Mouse (Mus musculus) kidney, embryonic 15.5 days (tissue): ENCODE measurements around the gene Pkn1. TPM values are rescaled to one million over a fixed set of nuclear protein-coding genes. Genes with fewer than 3 reads are reported as not detected.

Experiments
- ATAC-seq: fragments of 200-750 bp; cut with Nextera tagmentation; replicated peaks from 2 replicates; pipeline ENCODE4 v1.8.0; 2017; ENCODE audit warnings: moderate TSS enrichment; ENCODE audit not compliant: low FRiP score
- H3K27ac ChIP-seq: fragments of 300-500 bp; sonication (generic); 2 replicates; pipeline ENCODE4 v1.5.1; 2015; ENCODE audit warnings: mild to moderate bottlenecking, inconsistent platforms
- H3K27me3 ChIP-seq: fragments of 300-500 bp; sonication (generic); 2 replicates; pipeline ENCODE4 v1.6.1; 2015; ENCODE audit warnings: inconsistent platforms
- H3K36me3 ChIP-seq: fragments of 300-500 bp; sonication (generic); 2 replicates; pipeline ENCODE4 v1.6.1; 2015; ENCODE audit warnings: inconsistent platforms
- H3K4me1 ChIP-seq: fragments of 300-500 bp; sonication (generic); 2 replicates; pipeline ENCODE4 v1.6.1; 2015; ENCODE audit warnings: inconsistent platforms
- H3K4me2 ChIP-seq: fragments of 300-500 bp; sonication (generic); 2 replicates; pipeline ENCODE4 v1.6.1; 2015; ENCODE audit warnings: moderate library complexity, mild to moderate bottlenecking, inconsistent platforms
- H3K4me3 ChIP-seq: fragments of 300-500 bp; sonication (generic); replicated peaks from 2 replicates; pipeline ENCODE4 v1.5.1; 2015; ENCODE audit warnings: mild to moderate bottlenecking, inconsistent platforms
- H3K9ac ChIP-seq: fragments of 300-500 bp; sonication (generic); 2 replicates; pipeline ENCODE4 v1.6.1; 2015; ENCODE audit warnings: mild to moderate bottlenecking, inconsistent platforms
- H3K9me3 ChIP-seq: fragments of 300-500 bp; sonication (generic); replicated peaks from 2 replicates; pipeline ENCODE4 v1.6.1; 2016; ENCODE audit warnings: inconsistent platforms
- WGBS: fragments of 180-500 bp; shearing (Covaris S2); methylation state at CpG from one replicate; pipeline ENCODE4 v1.1.7; 2015; ENCODE audit warnings: mixed read lengths; 5-methylcytosine and 5-hydroxymethylcytosine counted together
- polyA plus RNA-seq: library from polyadenylated mRNA; unstranded; fragments of >200 nt; fragmentation: Nextera tagmentation; extraction: Ambion mirVana; gene quantifications from 2 replicates; pipeline ENCODE4 v1.2.1, GENCODE M21; 2015

Pkn1 gene
- polyA plus RNA-seq, 1 experiment from 2014 or later = 34.6 TPM

- 0 out of 2 replicates have a peak overlapping the region, but pooled peaks have one; percentile 60 for H3K4me3 ChIP-seq
- ATAC-seq = peak; percentile 59; the same call in 1 of the 2 replicates
Measured at GRCm38 (mm10) chr8:83737852-83738562, 39.0 kb upstream of the Pkn1 start.

GRCm38 (mm10) chr8:83737346-83737745, 38.4 kb upstream of the Pkn1 start:
- no peaks in the 10 kb centered on the region for H3K36me3 ChIP-seq
- WGBS = 86% methylated on average over 4 of the region's 4 CpGs
- H3K9ac ChIP-seq = no peak overlapping the region
- H3K4me3 ChIP-seq = no peak overlapping the region
- H3K4me2 ChIP-seq = peak overlapping the region; percentile 89
- H3K27ac ChIP-seq = peak overlapping the region; percentile 76
- peaks cover 53% of the 10 kb centered on the region for H3K4me1 ChIP-seq
- peaks cover 10% of the 10 kb centered on the region; the same call in 1 of the 2 replicates for H3K27me3 ChIP-seq
- no peak for ATAC-seq
- H3K9me3 ChIP-seq = no peaks in the 10 kb centered on the region

More at GRCm38 (mm10) chr8:83737852-83738562, 39.0 kb upstream of the Pkn1 start:
- H3K4me1 ChIP-seq = peaks cover 53% of the 10 kb centered on the region
- peaks cover 10% of the 10 kb centered on the region; the same call in 1 of the 2 replicates for H3K27me3 ChIP-seq
- H3K27ac ChIP-seq = peak overlapping the region; percentile 76
- no peak overlapping the region for H3K9ac ChIP-seq
- peak overlapping the region; percentile 89 for H3K4me2 ChIP-seq
- 40% methylated on average over 4 of the region's 4 CpGs for WGBS
- H3K9me3 ChIP-seq = no peaks in the 10 kb centered on the region
- no peaks in the 10 kb centered on the region for H3K36me3 ChIP-seq

- no peaks in the 10 kb centered on the region for H3K9me3 ChIP-seq
- no peak overlapping the region for H3K9ac ChIP-seq
- peaks cover 49% of the 10 kb centered on the region for H3K4me1 ChIP-seq
- no peak for ATAC-seq
- 0 out of 2 replicates have a peak, but pooled peaks cover 4% of the 10 kb centered on the region for H3K27me3 ChIP-seq
- H3K4me3 ChIP-seq = no peak overlapping the region
- WGBS = 88% methylated on average over 4 of the region's 4 CpGs
- H3K36me3 ChIP-seq = no peaks in the 10 kb centered on the region
- no peak overlapping the region for H3K27ac ChIP-seq
- H3K4me2 ChIP-seq = no peak overlapping the region
Measured at GRCm38 (mm10) chr8:83736681-83737080, 37.7 kb upstream of the Pkn1 start.

- WGBS = 71% methylated on average over 6 of the region's 6 CpGs
- ATAC-seq = no peak
- H3K9ac ChIP-seq = no peak overlapping the region
- peaks cover 26% of the 10 kb centered on the region for H3K36me3 ChIP-seq
- H3K4me2 ChIP-seq = no peak overlapping the region
- H3K9me3 ChIP-seq = no peaks in the 10 kb centered on the region
- peaks cover 14% of the 10 kb centered on the region for H3K4me1 ChIP-seq
- H3K4me3 ChIP-seq = no peak overlapping the region
- H3K27ac ChIP-seq = no peak overlapping the region
- no peaks in the 10 kb centered on the region for H3K27me3 ChIP-seq
Measured at GRCm38 (mm10) chr8:83732919-83733318, 33.9 kb upstream of the Pkn1 start.

GRCm38 (mm10) chr8:83731906-83732305, 32.9 kb upstream of the Pkn1 start:
- Histone ChIP-seq H3K27me3 (no peaks in the 10 kb centered on the region), H3K27ac (no peak overlapping the region), H3K9ac (no peak overlapping the region), H3K4me2 (no peak overlapping the region), H3K4me3 (no peak overlapping the region), H3K9me3 (no peaks in the 10 kb centered on the region), H3K4me1 (peaks cover 4% of the 10 kb centered on the region; the same call in 1 of the 2 replicates), H3K36me3 (peaks cover 31% of the 10 kb centered on the region)
- ATAC-seq = no peak
- WGBS = 78% methylated on average over 5 of the region's 5 CpGs

- no peak for ATAC-seq
- WGBS = 75% methylated on average over 11 of the region's 11 CpGs
Measured at GRCm38 (mm10) chr8:83729009-83729807, 30.2 kb upstream of the Pkn1 start.

GRCm38 (mm10) chr8:83725521-83726102, 26.6 kb upstream of the Pkn1 start:
- no peaks in the 10 kb centered on the region for H3K9me3 ChIP-seq
- no peak overlapping the region for H3K4me2 ChIP-seq
- no peak overlapping the region for H3K9ac ChIP-seq
- 94% methylated on average over 8 of the region's 8 CpGs for WGBS
- H3K27ac ChIP-seq = no peak overlapping the region
- H3K36me3 ChIP-seq = peaks cover 85% of the 10 kb centered on the region
- no peaks in the 10 kb centered on the region for H3K4me1 ChIP-seq
- no peaks in the 10 kb centered on the region for H3K27me3 ChIP-seq
- no peak for ATAC-seq
- H3K4me3 ChIP-seq = no peak overlapping the region

More at GRCm38 (mm10) chr8:83729009-83729807, 30.2 kb upstream of the Pkn1 start:
- Histone ChIP-seq H3K4me1 (no peaks in the 10 kb centered on the region), H3K9me3 (no peaks in the 10 kb centered on the region), H3K4me2 (no peak overlapping the region), H3K4me3 (no peak overlapping the region), H3K36me3 (peaks cover 54% of the 10 kb centered on the region), H3K27me3 (no peaks in the 10 kb centered on the region), H3K27ac (no peak overlapping the region), H3K9ac (no peak overlapping the region)

- H3K27me3 ChIP-seq = no peaks in the 10 kb centered on the region
- H3K36me3 ChIP-seq = peaks cover 87% of the 10 kb centered on the region
- H3K4me3 ChIP-seq = no peak overlapping the region
- 44% methylated on average over 15 of the region's 15 CpGs for WGBS
- H3K9ac ChIP-seq = no peak overlapping the region
- H3K4me2 ChIP-seq = no peak overlapping the region
- no peaks in the 10 kb centered on the region for H3K4me1 ChIP-seq
- H3K27ac ChIP-seq = no peak overlapping the region
- peak; percentile 52 for ATAC-seq
- no peaks in the 10 kb centered on the region for H3K9me3 ChIP-seq
Measured at GRCm38 (mm10) chr8:83724697-83725482, 25.9 kb upstream of the Pkn1 start.

- Histone ChIP-seq H3K36me3 (peaks cover 89% of the 10 kb centered on the region), H3K27ac (no peak overlapping the region), H3K4me3 (no peak overlapping the region), H3K27me3 (no peaks in the 10 kb centered on the region), H3K4me1 (no peaks in the 10 kb centered on the region), H3K9me3 (no peaks in the 10 kb centered on the region), H3K4me2 (no peak overlapping the region), H3K9ac (no peak overlapping the region)
- 81% methylated on average over 11 of the region's 11 CpGs for WGBS
- no peak for ATAC-seq
Measured at GRCm38 (mm10) chr8:83723447-83724083, 24.6 kb upstream of the Pkn1 start.

- Histone ChIP-seq H3K27ac (no peak overlapping the region), H3K9me3 (no peaks in the 10 kb centered on the region), H3K4me1 (no peaks in the 10 kb centered on the region), H3K4me2 (no peak overlapping the region), H3K36me3 (peaks cover 82% of the 10 kb centered on the region), H3K27me3 (no peaks in the 10 kb centered on the region), H3K4me3 (no peak overlapping the region), H3K9ac (no peak overlapping the region)
- no peak for ATAC-seq
- 88% methylated on average over 12 of the region's 12 CpGs for WGBS
Measured at GRCm38 (mm10) chr8:83722631-83723030, 23.7 kb upstream of the Pkn1 start.

- Histone ChIP-seq H3K4me2 (no peak overlapping the region), H3K9ac (no peak overlapping the region), H3K4me3 (no peak overlapping the region), H3K9me3 (no peaks in the 10 kb centered on the region), H3K36me3 (peaks cover 76% of the 10 kb centered on the region), H3K4me1 (peaks cover 10% of the 10 kb centered on the region), H3K27ac (no peak overlapping the region), H3K27me3 (no peaks in the 10 kb centered on the region)
- 82% methylated on average over 25 of the region's 25 CpGs for WGBS
- 0 out of 2 replicates have a peak, but pooled peaks have one; percentile 30 for ATAC-seq
Measured at GRCm38 (mm10) chr8:83721405-83722025, 22.5 kb upstream of the Pkn1 start.
